Mouse (Mus musculus) kidney, adult 2 months (tissue): ENCODE results near the gene Prkcg. TPM values are rescaled to one million over a fixed set of nuclear protein-coding genes. Genes with fewer than 3 reads are reported as not detected.

Source experiments
- DNase-seq: peaks from one replicate; pipeline ENCODE4 v3.0.0; 2021
- H3K27ac ChIP-seq: fragments of 200-500 bp; 2 replicates; pipeline ENCODE4 v1.5.1; 2012; ENCODE audit warnings: low read depth, low read length, control low read depth, inconsistent platforms; ENCODE audit not compliant: insufficient read depth
- H3K27me3 ChIP-seq: fragments of 200-500 bp; replicated peaks from 2 replicates; pipeline ENCODE4 v1.6.1; 2012; ENCODE audit warnings: mild to moderate bottlenecking, moderate library complexity, low read length, inconsistent platforms; ENCODE audit not compliant: control insufficient read depth, insufficient read depth
- H3K36me3 ChIP-seq: fragments of 200-500 bp; 2 replicates; pipeline ENCODE4 v1.6.1; 2012; ENCODE audit warnings: mild to moderate bottlenecking, moderate library complexity, low read length, inconsistent platforms; ENCODE audit not compliant: control insufficient read depth, insufficient read depth
- H3K4me1 ChIP-seq: fragments of 200-500 bp; 2 replicates; pipeline ENCODE4 v1.6.1; 2011; ENCODE audit warnings: low read length; ENCODE audit not compliant: control insufficient read depth, insufficient read depth
- H3K4me3 ChIP-seq: fragments of 200-500 bp; 2 replicates; pipeline ENCODE4 v1.5.1; 2011; ENCODE audit warnings: mild to moderate bottlenecking, low read depth, low read length, control low read depth; ENCODE audit not compliant: insufficient read depth
- CTCF ChIP-seq: fragments of 200-500 bp; conservative IDR thresholded peaks from 2 replicates; pipeline ENCODE4 v1.5.1; 2011; ENCODE audit warnings: low read depth, mild to moderate bottlenecking, control low read depth, low read length, moderate library complexity, mixed read lengths; ENCODE audit not compliant: insufficient read depth, insufficient read length
- POLR2A ChIP-seq: fragments of 200-500 bp; IDR thresholded peaks from one replicate; pipeline ENCODE4 v1.6.1; 2011; ENCODE audit warnings: low read depth, low read length, control low read depth
- WGBS: fragments of 180-500 bp; shearing (Covaris S2); methylation state at CpG from one replicate; pipeline ENCODE4 v1.1.7; 2018; 5-methylcytosine and 5-hydroxymethylcytosine counted together
- polyA plus RNA-seq: library from polyadenylated mRNA; depleted of rRNA; stranded (reverse); fragments of >200 nt; gene quantifications from 2 replicates; pipeline ENCODE4 v1.2.3, GENCODE M21; 2012; rRNA removed

The Prkcg gene
- 0.44 and 0.77 TPM in 2 replicates for polyA plus RNA-seq

- 5% methylated on average over 30 of the region's 30 CpGs for WGBS
- Histone ChIP-seq H3K4me1 (no peaks in the 10 kb centered on the region), H3K4me3 (peak within 1 kb of the TSS; percentile 44), H3K27ac (peak within 1 kb of the TSS; percentile 40), H3K27me3 (no peaks in the 10 kb centered on the region), H3K36me3 (no peaks in the 10 kb centered on the region)
- TF ChIP-seq CTCF: no peak
- DNase-seq: peak; percentile 81
Measured at GRCm38 (mm10) chr7:3288976-3289970, at the start of gene Prkcg, which contains the start of gene Myadm. Prkcg (plus strand) TSS chr7:3289179. Myadm (plus strand) TSS chr7:3289080.

GRCm38 (mm10) chr7:3239193-3239592, 49.8 kb upstream of the Prkcg start:
- no peaks in the 10 kb centered on the region for H3K36me3 ChIP-seq
- no peaks in the 10 kb centered on the region for H3K4me1 ChIP-seq
- WGBS: 78% methylated on average over 2 of the region's 2 CpGs
- H3K27me3 ChIP-seq: no peaks in the 10 kb centered on the region
- TF ChIP-seq CTCF: no peak
- no peak for TF ChIP-seq POLR2A
- DNase-seq: no peak
- no peak overlapping the region for H3K4me3 ChIP-seq
- no peak overlapping the region for H3K27ac ChIP-seq

- no peak overlapping the region for H3K4me3 ChIP-seq
- H3K36me3 ChIP-seq: no peaks in the 10 kb centered on the region
- H3K27ac ChIP-seq: no peak overlapping the region
- 67% methylated on average over 3 of the region's 3 CpGs for WGBS
- TF ChIP-seq CTCF: no peak
- TF ChIP-seq POLR2A: no peak
- H3K4me1 ChIP-seq: no peaks in the 10 kb centered on the region
- DNase-seq: no peak
- H3K27me3 ChIP-seq: no peaks in the 10 kb centered on the region
Measured at GRCm38 (mm10) chr7:3260701-3261100, 28.3 kb upstream of the Prkcg start.

- DNase-seq: no peak
- Histone ChIP-seq H3K4me1 (no peaks in the 10 kb centered on the region), H3K27ac (no peak overlapping the region), H3K27me3 (no peaks in the 10 kb centered on the region), H3K36me3 (no peaks in the 10 kb centered on the region), H3K4me3 (no peak overlapping the region)
- WGBS: 76% methylated on average over 4 of the region's 4 CpGs
- TF ChIP-seq CTCF (no peak), POLR2A (no peak)
Measured at GRCm38 (mm10) chr7:3261446-3261845, 27.5 kb upstream of the Prkcg start.

GRCm38 (mm10) chr7:3262789-3263188, 26.2 kb upstream of the Prkcg start:
- no peak overlapping the region for H3K27ac ChIP-seq
- no peaks in the 10 kb centered on the region for H3K27me3 ChIP-seq
- H3K4me1 ChIP-seq: no peaks in the 10 kb centered on the region
- H3K36me3 ChIP-seq: no peaks in the 10 kb centered on the region
- TF ChIP-seq POLR2A (no peak), CTCF (peak; percentile 68)
- 32% methylated on average over 2 of the region's 2 CpGs for WGBS
- H3K4me3 ChIP-seq: no peak overlapping the region
- peak; percentile 41 for DNase-seq

- Histone ChIP-seq H3K36me3 (no peaks in the 10 kb centered on the region), H3K4me1 (no peaks in the 10 kb centered on the region), H3K4me3 (no peak overlapping the region), H3K27ac (no peak overlapping the region), H3K27me3 (no peaks in the 10 kb centered on the region)
- no peak for DNase-seq
- TF ChIP-seq POLR2A: no peak
- no peak; the same call in 1 of the 2 replicates for TF ChIP-seq CTCF
- 36% methylated on average over 22 of the region's 22 CpGs for WGBS
Measured at GRCm38 (mm10) chr7:3264390-3265022, 24.5 kb upstream of the Prkcg start.

- no peaks in the 10 kb centered on the region for H3K4me1 ChIP-seq
- H3K4me3 ChIP-seq: no peak overlapping the region
- no peaks in the 10 kb centered on the region for H3K27me3 ChIP-seq
- H3K27ac ChIP-seq: no peak overlapping the region
- 73% methylated on average over 6 of the region's 6 CpGs for WGBS
- TF ChIP-seq POLR2A (no peak), CTCF (no peak)
- DNase-seq: no peak
- H3K36me3 ChIP-seq: no peaks in the 10 kb centered on the region
Measured at GRCm38 (mm10) chr7:3265311-3265710, 23.7 kb upstream of the Prkcg start.
